Mouse (Mus musculus) ES-E14 (cell line): ENCODE measurements around the gene Znfx1. TPM values are rescaled to one million over a fixed set of nuclear protein-coding genes. Genes with fewer than 3 reads are reported as not detected.
A peak's percentile ranks its signal among the peaks of the same experiment; 100 is the strongest.

Experiments
- DNase-seq: peaks from one replicate; pipeline ENCODE4 v3.0.0-alpha.2; 2013; ENCODE audit warnings: low read depth, low spot score
- H3K27ac ChIP-seq: 2 replicates; pipeline ENCODE4 v1.5.1; 2012; ENCODE audit warnings: low read depth, mild to moderate bottlenecking, low read length, moderate library complexity, mixed read lengths; ENCODE audit not compliant: poor library complexity, insufficient read depth, severe bottlenecking
- H3K36me3 ChIP-seq: 2 replicates; pipeline ENCODE4 v1.6.1; 2012; ENCODE audit warnings: mild to moderate bottlenecking, low read length, moderate library complexity, mixed read lengths; ENCODE audit not compliant: control insufficient read depth, poor library complexity, insufficient read depth, severe bottlenecking
- H3K4me1 ChIP-seq, 2 experiments: fragments of 150-350 bp in 1 of 2; sonication (generic) in 1 of 2; 2 replicates each; pipeline ENCODE4 v1.6.1; 2012; ENCODE audit warnings: low read length in 2 of 2, mild to moderate bottlenecking in 1 of 2, mixed read lengths in 1 of 2; ENCODE audit not compliant: control insufficient read depth in 2 of 2, insufficient read depth in 2 of 2, poor library complexity in 1 of 2
- H3K4me3 ChIP-seq, 2 experiments: fragments of 150-350 bp in 1 of 2; sonication (generic) in 1 of 2; 2 replicates each; pipeline ENCODE4 v1.5.1; 2012; ENCODE audit warnings: low read length in 2 of 2, low read depth in 1 of 2, mild to moderate bottlenecking in 1 of 2, mixed read lengths in 1 of 2; ENCODE audit not compliant: insufficient read depth in 1 of 2, poor library complexity in 1 of 2, severe bottlenecking in 1 of 2
- H3K9ac ChIP-seq: 2 replicates; pipeline ENCODE4 v1.6.1; 2012; ENCODE audit warnings: low read depth, mild to moderate bottlenecking, low read length, mixed read lengths; ENCODE audit not compliant: poor library complexity, insufficient read depth, severe bottlenecking
- H3K9me3 ChIP-seq: fragments of 150-350 bp; sonication (generic); 2 replicates; pipeline ENCODE4 v1.6.1; 2012; ENCODE audit warnings: low read depth, mild to moderate bottlenecking, low read length; ENCODE audit not compliant: control insufficient read depth, insufficient read depth
- CHD2 ChIP-seq: IDR thresholded peaks from 2 replicates; pipeline ENCODE4 v1.6.1; 2014; ENCODE audit warnings: mild to moderate bottlenecking, low read depth, low read length, inconsistent platforms
- HCFC1 ChIP-seq: IDR thresholded peaks from 2 replicates; pipeline ENCODE4 v1.6.1; 2012; ENCODE audit warnings: low read length, inconsistent platforms, borderline replicate concordance; ENCODE audit not compliant: insufficient read depth
- MAFK ChIP-seq: IDR thresholded peaks from 2 replicates; pipeline ENCODE4 v1.6.1; 2014; ENCODE audit warnings: mild to moderate bottlenecking, low read depth, low read length, inconsistent platforms; ENCODE audit not compliant: insufficient read depth
- ZC3H11A ChIP-seq: IDR thresholded peaks from 2 replicates; pipeline ENCODE4 v1.6.1; 2012; ENCODE audit warnings: low read depth, mild to moderate bottlenecking, inconsistent platforms, low read length, borderline replicate concordance
- ZNF384 ChIP-seq: IDR thresholded peaks from 2 replicates; pipeline ENCODE4 v1.6.1; 2012; ENCODE audit warnings: low read depth, low read length, inconsistent platforms
- in situ Hi-C, 2 experiments: fragments of 600-800 bp; cut with MboI; formaldehyde crosslinking; loops; one replicate each; pipeline ENCODE4 v1.15.1; 2025; ENCODE audit warnings: low sequenced_read_pairs in 2 of 2, inconsistent platforms in 1 of 2; ENCODE audit not compliant: unreplicated experiment in 2 of 2
- total RNA-seq: library from RNA; depleted of rRNA; stranded (reverse); fragments of 300-350 nt; gene quantifications from 2 replicates; pipeline ENCODE4 v1.2.3, GENCODE M21; 2012

Gene Znfx1
- total RNA-seq, 1 experiment = 15.3 TPM

DNA sequence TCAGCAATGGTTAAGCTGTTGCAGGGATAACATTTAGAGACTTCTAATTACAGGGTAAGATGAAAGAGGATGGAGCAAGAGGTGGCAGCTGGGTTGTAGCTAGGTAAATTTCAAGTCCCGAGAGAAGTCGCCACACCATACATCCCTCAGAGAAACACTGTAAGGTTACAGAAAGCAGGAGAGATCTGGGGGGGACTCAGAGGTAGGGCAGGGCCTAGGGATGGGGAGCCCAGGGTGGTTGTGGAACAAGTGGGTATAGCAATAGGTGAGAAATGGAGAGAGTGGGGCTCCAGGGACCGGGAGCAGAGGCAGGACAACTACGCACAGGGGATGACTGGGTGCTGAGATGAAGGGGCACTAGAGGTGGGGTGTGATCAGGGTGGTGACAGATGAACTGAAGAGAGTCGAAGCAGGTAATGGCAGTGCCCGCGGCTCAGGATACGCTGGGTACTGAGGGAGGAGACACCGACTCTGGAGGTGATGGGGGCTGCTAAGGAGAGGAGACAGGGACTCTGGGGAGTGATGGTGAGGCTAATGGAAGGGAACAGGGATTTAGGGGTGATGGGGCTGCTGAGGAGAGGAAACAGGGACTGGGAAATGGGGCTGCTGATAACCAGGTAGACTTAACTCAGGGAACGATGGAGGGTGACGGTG, 1.3 kb downstream of the Znfx1 start:
- H3K9me3 ChIP-seq = no peaks in the 10 kb centered on the region
- in situ Hi-C loops = no loop called here
- peaks cover 37% of the 10 kb centered on the region for H3K36me3 ChIP-seq
- no peak overlapping the region for H3K27ac ChIP-seq
- H3K9ac ChIP-seq = peak overlapping the region; percentile 94
- TF ChIP-seq MAFK (no peak), CHD2 (no peak), ZC3H11A (no peak), HCFC1 (no peak), ZNF384 (no peak)
- H3K4me1 ChIP-seq = peaks cover 9 to 10% of the 10 kb centered on the region in 2 experiments
- DNase-seq = no peak
- peak overlapping the region; percentile 80 to 87 for H3K4me3 ChIP-seq

DNA sequence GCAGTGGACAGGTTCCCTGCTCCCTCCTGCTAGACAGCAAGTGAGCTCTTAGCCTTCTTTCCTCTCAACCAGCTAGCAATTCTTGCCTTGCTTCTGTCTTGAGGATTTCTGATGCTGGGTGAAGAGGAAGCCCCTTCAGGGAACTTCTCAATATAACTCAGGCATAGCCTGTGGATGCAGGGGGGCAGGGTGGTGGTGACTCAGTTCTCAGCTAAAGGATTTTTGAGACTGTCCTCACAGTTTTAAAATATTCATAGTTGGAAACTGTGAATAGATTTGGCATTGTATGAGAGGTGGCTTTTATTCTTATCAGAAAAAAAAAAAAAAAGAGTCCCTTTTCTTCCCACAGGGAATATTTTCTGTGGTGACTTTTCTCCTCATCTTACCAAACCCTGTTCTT, 2.1 kb downstream of the Znfx1 start:
- Histone ChIP-seq H3K9me3 (no peaks in the 10 kb centered on the region), H3K9ac (no peak overlapping the region; the same call in 1 of the 2 replicates), H3K4me1 (peaks cover 10% of the 10 kb centered on the region in 2 experiments), H3K36me3 (peaks cover 41% of the 10 kb centered on the region), H3K27ac (no peak overlapping the region), H3K4me3 (peak overlapping the region in 1 of 2 experiments; percentile 44; a peak in 1 of 4 replicates)
- in situ Hi-C loops = no loop called here
- TF ChIP-seq CHD2 (no peak), HCFC1 (no peak), MAFK (no peak), ZNF384 (no peak), ZC3H11A (no peak)
- DNase-seq = no peak

DNA sequence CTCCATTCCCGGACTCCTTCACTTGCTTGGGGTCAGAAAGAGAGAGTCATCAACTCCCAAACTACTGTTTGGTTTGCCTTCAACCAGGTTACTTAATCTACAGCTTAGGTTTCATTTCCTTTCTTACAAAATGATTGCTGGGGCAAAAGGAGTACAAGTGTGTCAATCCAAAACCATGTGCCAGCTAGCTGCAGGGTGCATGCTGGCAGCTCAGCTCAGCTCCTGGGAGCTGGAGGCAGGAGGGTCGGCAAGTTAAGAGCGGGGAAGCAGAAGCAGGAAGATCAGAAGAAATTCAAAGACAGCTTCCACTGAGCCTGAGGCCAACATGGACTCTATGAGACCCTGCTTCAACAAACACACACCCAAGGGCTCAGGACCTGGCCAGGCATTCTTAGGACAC, 2.5 kb downstream of the Znfx1 start:
- Histone ChIP-seq H3K9me3 (no peaks in the 10 kb centered on the region), H3K36me3 (peaks cover 41% of the 10 kb centered on the region), H3K4me3 (peak overlapping the region in 1 of 2 experiments; percentile 44; a peak in 2 of 4 replicates), H3K4me1 (peaks cover 10 to 12% of the 10 kb centered on the region in 2 experiments), H3K9ac (peak overlapping the region; percentile 57; the same call in 1 of the 2 replicates), H3K27ac (no peak overlapping the region)
- TF ChIP-seq ZC3H11A (no peak), MAFK (no peak), CHD2 (no peak), ZNF384 (no peak)
- in situ Hi-C loops = no loop called here
- DNase-seq = no peak

DNA sequence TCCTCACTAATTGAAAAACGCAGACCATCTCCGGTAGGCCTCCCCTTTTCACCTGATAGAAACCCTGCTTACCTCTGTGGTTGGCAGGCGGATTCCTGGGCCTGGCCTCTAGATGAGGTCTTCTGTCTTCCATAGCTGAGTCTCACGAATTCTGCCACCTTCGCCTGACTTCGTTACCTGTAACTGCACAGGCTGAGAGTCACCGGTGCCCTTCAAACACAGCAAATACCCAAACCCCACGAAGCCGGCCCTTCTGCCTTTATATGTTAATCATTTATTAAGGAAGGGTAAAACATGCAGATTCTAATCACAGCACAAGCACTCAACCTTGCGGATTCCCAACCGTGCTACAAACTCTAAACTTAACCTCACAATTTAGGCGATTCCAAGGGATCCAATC, 2.9 kb downstream of the Znfx1 start:
- TF ChIP-seq CHD2 (no peak), MAFK (no peak), ZC3H11A (no peak)
- Histone ChIP-seq H3K9ac (peak overlapping the region; percentile 57; the same call in 1 of the 2 replicates), H3K4me1 (peaks cover 10 to 12% of the 10 kb centered on the region in 2 experiments), H3K9me3 (no peaks in the 10 kb centered on the region), H3K4me3 (peak overlapping the region in 1 of 2 experiments; percentile 44; a peak in 2 of 4 replicates), H3K36me3 (peaks cover 41% of the 10 kb centered on the region), H3K27ac (peak overlapping the region; percentile 12; the same call in 1 of the 2 replicates)
- in situ Hi-C loops = no loop called here
- DNase-seq = no peak
